Mouse (Mus musculus): ENCODE data around the gene Pof1b. TPM values are rescaled to one million over a fixed set of nuclear protein-coding genes. Genes with fewer than 3 reads are reported as not detected.

Gene Pof1b
- total RNA-seq (2014; rRNA removed): 0.60 TPM in 1 of 2 replicates, not detected in the other
- 0.05 TPM in 2 replicates for polyA plus RNA-seq (2015; fragmentation: Nextera tagmentation; extraction: Ambion mirVana)

- no peaks in the 10 kb centered on the region for H3K36me3 ChIP-seq (ENCODE audit: insufficient read depth, low read length)
- H3K4me3 ChIP-seq (ENCODE audit: low read depth, low read length): no peak within 1 kb of the TSS
- DNase-seq (ENCODE audit: low spot score): no peak
- no peaks in the 10 kb centered on the region for H3K9me3 ChIP-seq (ENCODE audit: low read length)
- no peaks in the 10 kb centered on the region for H3K4me1 ChIP-seq (ENCODE audit: insufficient read depth, low read length)
- H3K9ac ChIP-seq (replicated peaks; ENCODE audit: low read length, poor library complexity, severe bottlenecking): no peak within 1 kb of the TSS
- TF ChIP-seq CTCF (IDR thresholded peaks at IDR 0.05): no peak
- 75% methylated on average over 5 of the region's 5 CpGs for WGBS
- ATAC-seq (ENCODE audit: low FRiP score): no peak
- no peak within 1 kb of the TSS for H3K4me2 ChIP-seq (ENCODE audit: low read depth, low read length, poor library complexity, severe bottlenecking)
- no peaks in the 10 kb centered on the region for H3K27me3 ChIP-seq (ENCODE audit: insufficient read depth, low read length)
- no peak within 1 kb of the TSS for H3K27ac ChIP-seq (ENCODE audit: low read depth, low read length)
Measured at GRCm38 (mm10) chrX:112698508-112698907, at the start of gene Pof1b. Pof1b (minus strand) TSS chrX:112698651.

DNA sequence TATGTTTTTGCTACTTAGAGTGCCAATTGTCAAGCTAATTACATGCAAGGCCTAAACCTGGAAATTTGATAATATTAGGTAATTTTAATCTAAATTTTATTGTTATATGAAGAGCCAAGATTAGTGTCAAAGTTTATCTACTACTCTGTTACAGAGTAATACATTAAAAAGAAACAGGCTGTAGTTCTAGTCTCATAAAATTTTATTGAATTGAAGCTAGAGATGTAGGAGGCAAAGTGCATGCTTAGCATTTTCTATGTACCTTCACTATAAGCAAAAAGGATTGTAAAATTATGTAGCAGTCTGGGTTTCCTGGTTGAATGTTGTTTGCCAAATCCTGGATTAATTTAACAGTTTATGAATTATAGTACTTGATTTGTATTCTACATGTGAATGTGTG, 18.1 kb upstream of the Pof1b start:
- no peak for TF ChIP-seq CTCF (IDR thresholded peaks at IDR 0.05)
- no peak for ATAC-seq (ENCODE audit: low FRiP score)
- H3K27me3 ChIP-seq (ENCODE audit: insufficient read depth, low read length): no peaks in the 10 kb centered on the region

GRCm38 (mm10) chrX:112694392-112694791, 4.1 kb downstream of the Pof1b start:
- no peaks in the 10 kb centered on the region for H3K36me3 ChIP-seq (ENCODE audit: insufficient read depth, low read length)
- no peak for ATAC-seq (ENCODE audit: low FRiP score)
- no peak for TF ChIP-seq CTCF (IDR thresholded peaks at IDR 0.05)
- no peak overlapping the region for H3K4me3 ChIP-seq (ENCODE audit: low read depth, low read length)
- 65% methylated on average over 1 of the region's 1 CpGs for WGBS
- H3K27ac ChIP-seq (ENCODE audit: low read depth, low read length): no peak overlapping the region
- H3K4me2 ChIP-seq (ENCODE audit: low read depth, low read length, poor library complexity, severe bottlenecking): no peak overlapping the region
- no peaks in the 10 kb centered on the region for H3K9me3 ChIP-seq (ENCODE audit: low read length)
- no peaks in the 10 kb centered on the region for H3K27me3 ChIP-seq (ENCODE audit: insufficient read depth, low read length)
- H3K9ac ChIP-seq (replicated peaks; ENCODE audit: low read length, poor library complexity, severe bottlenecking): no peak overlapping the region
- DNase-seq (ENCODE audit: low spot score): no peak
- H3K4me1 ChIP-seq (ENCODE audit: insufficient read depth, low read length): no peaks in the 10 kb centered on the region

More for the DNA sequence above, 18.1 kb upstream of the Pof1b start:
- Histone ChIP-seq H3K27ac (ENCODE audit: low read depth, low read length) (no peak overlapping the region), H3K9me3 (ENCODE audit: low read length) (no peaks in the 10 kb centered on the region), H3K4me3 (ENCODE audit: low read depth, low read length) (no peak overlapping the region), H3K4me1 (ENCODE audit: insufficient read depth, low read length) (no peaks in the 10 kb centered on the region), H3K4me2 (ENCODE audit: low read depth, low read length, poor library complexity, severe bottlenecking) (no peak overlapping the region), H3K9ac (replicated peaks; ENCODE audit: low read length, poor library complexity, severe bottlenecking) (no peak overlapping the region), H3K36me3 (ENCODE audit: insufficient read depth, low read length) (no peaks in the 10 kb centered on the region)
- DNase-seq (ENCODE audit: low spot score): no peak

DNA sequence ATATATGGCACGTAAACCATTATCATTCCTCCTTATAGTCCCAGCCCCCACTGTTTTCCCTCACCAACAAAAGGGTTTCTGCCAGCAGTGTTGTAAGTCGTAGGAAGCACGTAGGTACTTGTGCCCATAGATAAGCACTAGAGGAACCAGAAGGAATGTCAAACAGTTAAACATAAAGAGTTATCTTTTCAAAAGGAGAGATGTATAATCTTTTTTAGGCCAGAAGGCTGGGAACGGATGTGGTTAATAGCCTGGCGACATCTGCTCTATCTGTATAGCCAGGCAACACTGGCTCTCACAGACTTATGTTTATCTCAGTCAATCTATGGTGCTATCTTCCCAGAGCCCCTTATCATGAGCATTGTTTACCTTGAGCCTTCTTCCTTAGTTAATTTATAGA, 17.8 kb downstream of the Pof1b start:
- ATAC-seq (ENCODE audit: low FRiP score): no peak
- Histone ChIP-seq H3K27me3 (ENCODE audit: insufficient read depth, low read length) (no peaks in the 10 kb centered on the region), H3K4me2 (ENCODE audit: low read depth, low read length, poor library complexity, severe bottlenecking) (no peak overlapping the region)

DNA sequence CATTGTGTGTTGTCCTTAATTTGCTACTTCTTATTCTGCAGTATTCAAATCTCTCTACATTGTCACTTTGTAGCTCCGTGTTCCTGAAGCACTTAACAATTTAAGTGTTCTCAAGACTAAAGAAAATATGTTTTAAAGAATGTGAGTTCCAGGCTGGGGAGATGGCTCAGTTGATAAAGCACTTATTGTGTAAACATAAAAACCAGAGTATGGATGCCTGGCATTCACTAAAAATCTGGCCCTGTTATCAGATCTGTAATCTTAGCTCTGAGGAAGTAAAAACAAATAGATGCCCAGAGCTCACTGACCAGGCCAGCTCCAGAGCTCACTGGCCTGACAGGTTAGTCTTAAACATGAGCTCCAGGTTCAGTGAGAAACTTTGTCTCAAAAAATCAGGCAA, 22.9 kb downstream of the Pof1b start:
- H3K36me3 ChIP-seq (ENCODE audit: insufficient read depth, low read length): no peaks in the 10 kb centered on the region
- H3K27me3 ChIP-seq (ENCODE audit: insufficient read depth, low read length): no peaks in the 10 kb centered on the region
- DNase-seq (ENCODE audit: low spot score) (no peak), ATAC-seq (ENCODE audit: low FRiP score) (no peak)
- no peaks in the 10 kb centered on the region for H3K4me1 ChIP-seq (ENCODE audit: insufficient read depth, low read length)
- no peak overlapping the region for H3K27ac ChIP-seq (ENCODE audit: low read depth, low read length)
- no peak overlapping the region for H3K4me3 ChIP-seq (ENCODE audit: low read depth, low read length)
- TF ChIP-seq CTCF (IDR thresholded peaks at IDR 0.05): no peak
- WGBS: 70% methylated on average over 1 of the region's 1 CpGs
- H3K4me2 ChIP-seq (ENCODE audit: low read depth, low read length, poor library complexity, severe bottlenecking): no peak overlapping the region
- H3K9ac ChIP-seq (replicated peaks; ENCODE audit: low read length, poor library complexity, severe bottlenecking): no peak overlapping the region
- no peaks in the 10 kb centered on the region for H3K9me3 ChIP-seq (ENCODE audit: low read length)

More for the DNA sequence above, 17.8 kb downstream of the Pof1b start:
- H3K9me3 ChIP-seq (ENCODE audit: low read length): no peaks in the 10 kb centered on the region
- H3K4me3 ChIP-seq (ENCODE audit: low read depth, low read length): no peak overlapping the region
- TF ChIP-seq CTCF (IDR thresholded peaks at IDR 0.05): no peak
- WGBS: 76% methylated on average over 5 of the region's 5 CpGs
- no peaks in the 10 kb centered on the region for H3K36me3 ChIP-seq (ENCODE audit: insufficient read depth, low read length)
- no peaks in the 10 kb centered on the region for H3K4me1 ChIP-seq (ENCODE audit: insufficient read depth, low read length)
- no peak overlapping the region for H3K27ac ChIP-seq (ENCODE audit: low read depth, low read length)
- H3K9ac ChIP-seq (replicated peaks; ENCODE audit: low read length, poor library complexity, severe bottlenecking): no peak overlapping the region
- DNase-seq (ENCODE audit: low spot score): no peak

DNA sequence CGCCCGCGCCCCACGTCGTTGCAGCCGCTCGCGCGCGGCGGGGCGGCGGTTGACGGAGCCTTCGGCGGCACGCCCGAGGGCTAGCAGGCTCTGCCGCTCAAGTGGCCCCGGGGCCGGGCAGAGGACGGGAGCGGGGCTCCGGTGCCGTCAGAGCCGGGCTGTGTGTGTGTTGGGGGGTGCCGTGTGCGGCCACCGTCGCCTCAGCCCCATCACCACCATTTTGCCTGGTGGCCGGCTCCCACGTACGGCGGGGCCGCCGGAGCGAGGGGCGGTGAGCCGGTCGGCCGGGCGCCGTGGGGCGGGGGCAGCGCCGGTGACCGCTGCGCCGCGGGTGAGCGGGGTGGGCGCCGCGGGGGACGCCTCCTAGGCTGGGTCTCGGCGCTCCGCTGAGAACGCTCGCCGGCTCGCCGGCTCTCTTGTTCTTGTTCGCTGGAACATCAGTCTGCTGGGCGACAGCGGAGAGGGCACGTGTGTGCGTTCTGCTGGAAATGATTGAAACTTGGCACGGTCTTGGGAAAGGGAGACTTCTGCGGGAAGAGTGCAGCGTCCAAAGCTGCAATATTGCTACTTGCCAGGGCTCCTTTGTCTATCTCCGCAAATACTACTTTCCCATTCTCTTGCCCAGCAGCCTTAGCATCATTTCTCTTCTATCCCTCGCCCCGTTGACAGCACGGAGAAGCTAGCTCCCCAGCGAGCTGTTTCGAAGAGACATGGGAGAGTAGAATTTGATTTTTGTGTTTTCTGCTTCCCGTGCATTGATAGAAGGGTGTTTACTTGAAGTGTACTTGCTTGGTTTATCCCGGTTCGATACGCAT, 96.9 kb downstream of the Pof1b start:
- Histone ChIP-seq H3K9ac (replicated peaks; ENCODE audit: low read length, poor library complexity, severe bottlenecking) (peak overlapping the region; percentile 76), H3K36me3 (ENCODE audit: insufficient read depth, low read length) (no peaks in the 10 kb centered on the region), H3K4me3 (ENCODE audit: low read depth, low read length) (peak overlapping the region; percentile 63), H3K4me1 (ENCODE audit: insufficient read depth, low read length) (no peaks in the 10 kb centered on the region), H3K27ac (ENCODE audit: low read depth, low read length) (peak overlapping the region; percentile 80), H3K4me2 (ENCODE audit: low read depth, low read length, poor library complexity, severe bottlenecking) (peak overlapping the region; percentile 47), H3K9me3 (ENCODE audit: low read length) (no peaks in the 10 kb centered on the region), H3K27me3 (ENCODE audit: insufficient read depth, low read length) (no peaks in the 10 kb centered on the region)
- no peak for TF ChIP-seq CTCF (IDR thresholded peaks at IDR 0.05)
- ATAC-seq (ENCODE audit: low FRiP score): peak; percentile 49
- DNase-seq (ENCODE audit: low spot score): peak; percentile 61
- WGBS: 14% methylated on average over 41 of the region's 81 CpGs
